7 mouse cellular contexts compared by ENCODE assay signal in genomic region chr9:117872021-117872386, GRCm38 (mm10).
A peak's percentile ranks its signal among the peaks of the same experiment; 100 is the strongest.
DNase-seq lines count a peak whose midpoint lies in the region; ATAC-seq and TF ChIP-seq lines count a peak whose summit lies in the region.

No protein-coding gene starts in this region.

- no peak overlapping the region for H3K27ac ChIP-seq in lung, embryonic 14.5 days (ENCODE audit: low read depth)

- TF ChIP-seq CTCF in lung, embryonic 14.5 days (IDR thresholded peaks at IDR 0.05; ENCODE audit: low read depth) = no peak

- peak overlapping the region; percentile 52 for H3K9ac ChIP-seq in lung, embryonic 14.5 days

- peaks cover 25% of the 10 kb centered on the region for H3K27me3 ChIP-seq in lung, embryonic 14.5 days (ENCODE audit: insufficient read depth, low read length)

- H3K36me3 ChIP-seq in lung, embryonic 14.5 days (ENCODE audit: insufficient read depth) = no peaks in the 10 kb centered on the region

- DNase-seq in lung, embryonic 14.5 days = peak; percentile 31
- no peak for DNase-seq in lung, postnatal 25 days (ENCODE audit: low spot score)
- DNase-seq in embryo, embryonic 10.5 days (ENCODE audit: low spot score) = peak; percentile 41
- no peak for DNase-seq in adrenal gland, postnatal 36 days
- no peak for DNase-seq in spleen, adult 18-20 months

- no peaks in the 10 kb centered on the region for H3K9me3 ChIP-seq in lung, embryonic 14.5 days (ENCODE audit: low read depth, low read length)

- peak overlapping the region; percentile 97 for H3K4me2 ChIP-seq in lung, embryonic 14.5 days

- peak; percentile 45 for ATAC-seq in lung, embryonic 14.5 days (ENCODE audit: insufficient read depth)
- ATAC-seq in hematopoietic stem cell, adult 5-6 weeks (replicated peaks in 1 of 2; ENCODE audit: insufficient read depth in 1 of 2, low FRiP score in 2 of 2, low TSS enrichment in 1 of 2, low read depth in 1 of 2, poor library complexity in 2 of 2, severe bottlenecking in 2 of 2) = peak; percentile 31 to 54; a peak in 2 of 4 replicates
- peak; percentile 30; the same call in 1 of the 2 replicates for ATAC-seq in megakaryocyte progenitor cell, adult 5-6 weeks (replicated peaks; ENCODE audit: poor library complexity)

- H3K4me3 ChIP-seq in lung, embryonic 14.5 days (ENCODE audit: low read depth, low read length) = peak overlapping the region; percentile 58

- H3K4me1 ChIP-seq in lung, embryonic 14.5 days (ENCODE audit: insufficient read depth) = peaks cover 4% of the 10 kb centered on the region; the same call in 1 of the 2 replicates

- WGBS in lung, embryonic 14.5 days = 0% methylated on average over 15 of the region's 15 CpGs

Comparison
In these comparisons a context has a peak if more than half of its experiments do, and no peak if none do; other contexts are left out.
1. DNase-seq: peak in lung, embryonic 14.5 days (single experiment) and embryo, embryonic 10.5 days (single experiment); none in lung, postnatal 25 days (single experiment), adrenal gland, postnatal 36 days (0 of 2) and spleen, adult 18-20 months (0 of 2).
2. Peak in every context shown above with its lines, with median percentiles within 50 percentile points of each other: ATAC-seq.